Mouse (Mus musculus) bone marrow macrophage, adult 2 months (primary cell): ENCODE results near the gene Cdr2. TPM values are rescaled to one million over a fixed set of nuclear protein-coding genes. Genes with fewer than 3 reads are reported as not detected.
A peak's percentile ranks its signal among the peaks of the same experiment; 100 is the strongest.
"Not testable (repeated sequence)": the region's sequence is repeated elsewhere in the genome, so short reads cannot be mapped to it uniquely, and the experiment has no call there.

Experiments used
- H3K27ac ChIP-seq: 2 replicates; pipeline ENCODE4 v1.5.1; 2012; ENCODE audit warnings: low read depth, low read length; ENCODE audit not compliant: insufficient read depth
- H3K4me1 ChIP-seq: 2 replicates; pipeline ENCODE4 v1.6.1; 2012; ENCODE audit warnings: low read length; ENCODE audit not compliant: control insufficient read depth, insufficient read depth
- H3K4me3 ChIP-seq: 2 replicates; pipeline ENCODE4 v1.5.1; 2012; ENCODE audit warnings: mild to moderate bottlenecking, low read length, moderate library complexity; ENCODE audit not compliant: insufficient read depth
- CTCF ChIP-seq: IDR thresholded peaks from 2 replicates; pipeline ENCODE4 v1.5.1; 2012; ENCODE audit warnings: low read depth, mild to moderate bottlenecking, low read length, moderate library complexity
- POLR2A ChIP-seq: IDR thresholded peaks from 2 replicates; pipeline ENCODE4 v1.6.1; 2012; ENCODE audit warnings: mild to moderate bottlenecking, low read depth, low read length, borderline replicate concordance
- polyA plus RNA-seq: library from polyadenylated mRNA; stranded (reverse); fragments of >200 nt; gene quantifications from 2 replicates; pipeline ENCODE4 v1.2.4, GENCODE M21; 2012; ENCODE audit not compliant: missing spikeins, insufficient read depth, insufficient read length

The Cdr2 gene
- polyA plus RNA-seq, 1 experiment = 6.1 TPM

DNA sequence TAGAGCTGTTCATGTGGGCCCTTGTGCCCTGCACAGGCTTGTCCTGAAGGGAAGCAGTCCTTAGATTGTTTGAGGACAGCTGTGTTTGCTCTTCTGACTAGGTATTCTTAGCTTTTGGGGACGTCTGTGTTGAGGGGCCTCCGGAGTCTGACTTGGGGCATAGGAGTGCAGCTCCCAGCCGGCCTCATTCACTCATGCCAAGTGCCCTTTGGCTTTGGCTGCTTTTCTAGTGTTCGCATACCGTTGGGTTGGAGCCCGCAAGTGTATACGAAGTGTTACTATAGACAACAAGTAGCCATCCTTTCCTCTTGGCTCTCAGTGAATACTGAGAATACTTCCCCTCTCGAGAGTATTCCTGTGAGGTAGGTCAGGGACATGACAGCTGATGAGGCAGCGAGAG, 43.9 kb downstream of the Cdr2 start:
- H3K4me3 ChIP-seq = no peak overlapping the region
- TF ChIP-seq POLR2A (no peak), CTCF (no peak)
- H3K27ac ChIP-seq = no peak overlapping the region
- no peaks in the 10 kb centered on the region for H3K4me1 ChIP-seq

DNA sequence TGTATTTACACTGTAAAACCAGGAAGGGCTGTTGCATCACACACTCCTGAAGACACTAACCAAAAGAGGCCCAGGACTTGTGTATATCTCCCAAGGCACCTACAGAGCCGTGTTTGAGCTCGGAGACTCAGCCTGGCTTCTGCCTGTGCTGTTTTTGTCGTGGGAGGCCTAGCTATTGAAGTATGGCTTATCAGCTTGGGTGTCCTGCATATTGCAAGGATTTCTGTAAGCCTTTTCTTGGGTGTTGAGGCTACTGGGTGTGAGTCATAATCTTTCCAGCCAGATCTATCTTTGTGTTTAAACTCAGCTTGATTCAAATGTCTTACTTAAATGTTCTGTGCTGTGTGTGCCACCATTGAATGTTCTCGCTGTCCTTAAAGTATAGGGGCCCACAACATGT, 45.6 kb downstream of the Cdr2 start:
- H3K4me3 ChIP-seq = no peak overlapping the region
- no peak overlapping the region for H3K27ac ChIP-seq
- no peaks in the 10 kb centered on the region for H3K4me1 ChIP-seq
- TF ChIP-seq CTCF (no peak), POLR2A (no peak)

DNA sequence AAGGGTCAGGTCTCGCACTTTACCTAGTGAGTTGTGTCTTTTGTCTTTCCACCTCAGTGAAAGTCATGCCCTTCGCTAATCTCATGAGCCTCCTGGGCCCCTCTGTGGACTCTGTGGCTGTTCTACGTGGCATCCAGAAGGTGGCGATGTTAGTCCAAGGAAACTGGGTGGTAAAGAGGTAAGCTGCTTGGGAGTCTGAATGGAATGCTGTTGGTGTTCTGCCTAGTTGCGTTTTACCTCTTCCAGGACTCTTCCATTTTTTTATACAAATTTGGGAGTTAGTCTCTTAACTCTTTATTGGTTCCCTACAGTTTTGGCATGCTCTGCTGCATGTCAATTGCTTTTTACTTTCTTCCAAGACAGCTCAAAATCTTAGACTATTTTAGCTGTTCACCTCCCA, 47.4 kb downstream of the Cdr2 start:
- H3K4me3 ChIP-seq = no peak overlapping the region
- no peak overlapping the region for H3K27ac ChIP-seq
- H3K4me1 ChIP-seq = no peaks in the 10 kb centered on the region
- TF ChIP-seq POLR2A (no peak), CTCF (peak; percentile 68)

DNA sequence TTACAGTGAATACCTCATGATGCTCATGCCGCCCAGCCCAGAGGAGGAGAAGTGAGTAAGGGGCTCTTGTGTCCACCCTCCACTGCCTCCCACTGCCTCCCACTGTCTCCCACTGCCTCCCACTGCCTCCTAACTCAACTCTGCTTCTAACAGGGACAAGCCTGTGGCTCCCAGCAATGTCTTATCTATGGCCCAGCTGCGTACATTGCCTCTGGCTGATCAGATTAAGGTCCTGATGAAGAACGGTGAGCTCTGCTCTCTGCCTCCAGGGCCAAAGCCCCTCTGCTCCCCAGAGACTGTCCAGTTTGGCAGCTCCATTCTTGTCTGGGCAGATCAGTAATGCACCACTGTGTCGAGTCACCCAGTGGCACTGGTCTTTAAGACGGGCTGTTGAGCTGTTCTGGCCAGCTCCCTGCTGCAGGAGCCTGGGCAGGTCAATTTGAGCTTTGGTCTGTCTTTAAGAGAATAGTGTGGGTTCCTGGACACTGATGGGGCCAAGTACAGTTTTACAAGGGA, 48.4 kb downstream of the Cdr2 start:
- no peak for TF ChIP-seq CTCF
- no peak for TF ChIP-seq POLR2A
- Histone ChIP-seq H3K27ac (no peak overlapping the region), H3K4me3 (no peak overlapping the region), H3K4me1 (no peaks in the 10 kb centered on the region)

DNA sequence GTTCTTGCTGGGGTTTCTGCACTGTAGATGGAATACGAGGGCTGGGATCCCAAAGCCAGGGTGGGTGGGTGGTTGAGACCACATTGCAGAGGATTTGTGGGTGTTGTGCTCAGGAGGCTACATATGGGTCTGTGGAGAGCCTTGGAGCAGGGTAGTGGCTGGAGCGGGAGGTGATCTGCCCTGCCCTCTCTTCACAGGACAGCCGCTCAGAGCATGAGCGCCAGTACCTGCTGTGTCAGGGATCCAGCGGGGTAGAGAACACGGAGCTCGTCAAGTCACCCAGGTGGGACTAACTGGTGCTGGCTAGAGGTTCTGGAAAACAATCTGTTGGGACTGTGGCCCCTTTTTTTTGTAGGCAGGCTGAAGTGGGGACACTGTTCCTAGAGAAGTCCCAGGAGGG, 49.0 kb downstream of the Cdr2 start:
- no peak overlapping the region for H3K4me3 ChIP-seq
- TF ChIP-seq CTCF (no peak), POLR2A (no peak)
- H3K4me1 ChIP-seq = no peaks in the 10 kb centered on the region
- H3K27ac ChIP-seq = no peak overlapping the region

DNA sequence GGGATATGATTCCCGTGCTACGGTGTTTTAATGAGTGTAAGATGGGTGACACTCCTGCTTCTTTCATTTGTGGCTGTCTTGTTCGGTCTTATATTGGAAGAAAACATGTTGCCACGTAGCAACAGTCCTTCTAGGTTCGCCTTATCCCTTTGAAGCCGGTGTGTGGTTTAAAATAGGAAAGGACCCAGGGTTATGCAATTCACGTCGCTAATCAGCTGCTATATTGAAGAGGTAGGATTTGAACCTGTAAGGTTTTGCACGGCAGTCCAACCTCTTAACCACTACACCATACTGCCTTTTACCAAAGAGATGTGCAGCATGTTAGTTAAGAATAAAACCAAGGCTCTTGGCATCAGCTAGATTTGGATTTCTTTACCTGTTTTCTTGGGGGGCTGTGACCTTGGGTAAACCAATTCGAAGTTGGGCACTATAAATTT, 63.6 kb downstream of the Cdr2 start:
- Histone ChIP-seq H3K27ac (peak overlapping the region; percentile 79), H3K4me3 (peak overlapping the region; percentile 99), H3K4me1 (peaks cover 9% of the 10 kb centered on the region; the same call in 1 of the 2 replicates)
- no peak for TF ChIP-seq CTCF
- no peak for TF ChIP-seq POLR2A

DNA sequence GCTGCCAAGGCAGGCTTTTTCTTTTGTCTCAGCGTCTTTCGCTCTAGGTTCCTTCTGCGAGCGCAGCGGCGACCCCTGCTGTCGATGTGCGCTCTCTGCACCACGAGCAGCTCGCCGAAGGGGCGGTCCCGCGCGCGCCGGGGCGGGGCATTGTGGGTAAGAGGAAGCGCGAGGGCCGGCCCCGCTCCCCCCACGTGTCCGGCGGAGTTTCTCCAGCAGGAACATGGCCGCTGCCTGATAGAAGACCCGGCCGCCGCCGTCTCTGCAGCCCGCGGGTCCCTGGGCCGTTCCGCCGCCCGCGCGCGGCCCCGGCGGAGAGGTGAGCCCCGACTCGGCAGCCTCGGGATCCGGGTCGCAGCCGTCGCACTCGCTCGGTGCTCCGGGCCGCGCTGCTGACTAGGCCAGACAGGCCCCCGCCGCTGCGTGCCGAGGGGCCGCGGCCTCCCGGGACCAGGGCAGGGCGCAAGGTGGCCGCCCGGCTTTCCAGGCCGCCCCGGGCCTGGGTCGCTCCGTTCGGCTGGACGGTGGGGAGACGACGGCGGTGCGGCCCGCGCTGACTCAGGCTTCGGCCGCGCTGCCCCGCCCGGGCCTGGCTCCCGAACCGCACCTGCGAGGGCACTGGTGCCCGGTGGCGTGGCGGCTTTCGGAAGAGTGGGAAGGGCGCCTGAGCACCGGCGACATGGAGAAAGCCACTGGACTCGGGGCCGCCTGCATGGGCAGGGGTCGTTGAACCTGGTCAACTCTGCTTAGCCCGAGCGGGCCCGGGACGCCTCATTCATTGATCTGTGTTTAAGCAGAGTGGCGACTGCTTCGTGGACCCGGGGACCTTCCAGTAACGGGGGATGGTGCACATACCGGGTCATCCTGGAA, 64.3 kb downstream of the Cdr2 start, which contains the start of gene Polr3e:
Gene Polr3e (plus strand): TSS at position 153 of the 870 bp plus-strand sequence.
- no peak for TF ChIP-seq POLR2A
- TF ChIP-seq CTCF = peak; percentile 48
- H3K27ac ChIP-seq = peak within 1 kb of the TSS; percentile 79
- H3K4me3 ChIP-seq = peak within 1 kb of the TSS; percentile 99
- peaks cover 9% of the 10 kb centered on the region; the same call in 1 of the 2 replicates for H3K4me1 ChIP-seq

DNA sequence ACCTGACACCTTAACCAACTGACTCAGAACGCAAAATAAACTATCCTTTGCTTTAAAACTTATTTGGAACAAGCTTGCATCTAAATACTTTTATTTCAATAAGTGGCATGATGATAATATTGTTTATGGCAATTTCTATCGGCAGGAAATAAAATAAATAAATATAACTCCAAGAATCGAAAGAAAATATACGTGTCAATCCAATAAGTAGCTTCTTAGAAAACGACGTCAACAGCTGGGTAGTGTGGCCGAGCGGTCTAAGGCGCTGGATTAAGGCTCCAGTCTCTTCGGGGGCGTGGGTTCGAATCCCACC, 64.9 kb downstream of the Cdr2 start:
- Histone ChIP-seq H3K27ac (no peak overlapping the region), H3K4me1 (peaks cover 9% of the 10 kb centered on the region; the same call in 1 of the 2 replicates), H3K4me3 (peak overlapping the region; percentile 56)
- TF ChIP-seq CTCF = no peak
- TF ChIP-seq POLR2A = no peak

DNA sequence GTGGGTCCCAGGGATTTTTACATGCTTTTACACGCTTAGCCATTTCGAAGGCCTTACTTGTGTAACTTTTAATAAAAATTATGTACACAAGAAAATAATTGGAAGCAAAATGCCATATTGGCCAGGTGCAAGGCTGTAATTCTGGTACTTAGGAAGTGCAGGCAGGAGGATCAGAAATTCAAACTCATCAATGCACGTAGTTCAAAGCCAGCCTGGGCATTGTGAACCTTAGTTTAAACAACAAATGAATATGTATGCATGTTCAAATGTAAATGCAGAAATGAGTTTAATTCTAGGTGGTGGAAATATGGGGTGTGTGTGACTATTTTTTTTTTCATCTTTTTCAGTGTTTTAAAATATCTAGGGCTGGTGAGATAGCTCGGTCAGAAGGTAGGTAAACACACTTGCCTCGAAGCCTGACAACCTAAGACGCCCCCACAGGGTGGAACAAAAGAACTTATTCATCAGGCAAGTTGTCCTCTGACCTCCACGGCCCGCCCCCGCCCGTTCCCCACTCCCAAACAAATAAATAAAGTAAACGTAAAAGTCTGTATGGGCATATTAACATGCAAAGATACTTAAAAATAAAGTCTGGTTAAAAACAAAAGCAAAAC, 65.7 kb downstream of the Cdr2 start:
- Histone ChIP-seq H3K4me1 (peaks cover 9% of the 10 kb centered on the region; the same call in 1 of the 2 replicates), H3K27ac (no peak overlapping the region), H3K4me3 (no peak overlapping the region)
- TF ChIP-seq POLR2A (no peak), CTCF (no peak)

DNA sequence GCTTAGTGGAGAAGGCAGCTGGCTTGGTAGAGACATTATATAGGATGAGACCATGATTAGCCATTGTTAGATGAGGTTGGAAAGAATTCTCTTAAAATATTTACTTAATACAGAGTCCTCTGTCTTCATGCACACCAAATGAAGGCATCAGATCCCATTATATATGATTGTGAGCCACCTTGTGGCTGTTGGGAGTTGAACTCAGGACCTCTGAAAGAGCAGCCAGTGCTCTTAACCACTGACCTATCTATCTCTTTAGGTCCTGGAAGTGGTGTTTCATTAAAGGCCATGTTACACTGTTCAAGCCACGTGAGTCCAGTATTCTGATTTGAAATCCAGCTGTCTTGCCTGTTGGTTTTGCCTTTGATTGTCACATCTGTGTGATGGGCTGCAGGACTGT, 68.8 kb downstream of the Cdr2 start:
- Histone ChIP-seq H3K27ac (no peak overlapping the region), H3K4me3 (no peak overlapping the region), H3K4me1 (no peaks in the 10 kb centered on the region)
- TF ChIP-seq POLR2A (no peak), CTCF (no peak)

DNA sequence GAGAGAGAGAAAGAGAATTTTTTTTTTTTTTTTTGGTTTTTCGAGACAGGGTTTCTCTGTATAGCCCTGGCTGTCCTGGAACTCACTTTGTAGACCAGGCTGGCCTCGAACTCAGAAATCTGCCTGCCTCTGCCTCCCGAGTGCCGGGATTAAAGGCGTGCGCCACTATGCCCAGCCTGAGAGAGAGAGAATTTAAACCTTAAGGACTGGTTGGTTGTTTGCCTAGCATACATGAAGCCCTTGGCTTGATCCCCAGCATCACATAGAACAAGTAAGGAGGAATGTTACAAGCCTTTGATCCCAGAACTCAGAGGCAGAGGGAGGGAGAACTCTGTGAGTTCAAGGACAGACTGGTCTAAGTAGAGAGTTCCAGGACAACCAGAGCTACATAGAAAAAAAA, 70.8 kb downstream of the Cdr2 start:
- H3K4me3 ChIP-seq, H3K4me1 ChIP-seq, H3K27ac ChIP-seq: not testable (repeated sequence)

DNA sequence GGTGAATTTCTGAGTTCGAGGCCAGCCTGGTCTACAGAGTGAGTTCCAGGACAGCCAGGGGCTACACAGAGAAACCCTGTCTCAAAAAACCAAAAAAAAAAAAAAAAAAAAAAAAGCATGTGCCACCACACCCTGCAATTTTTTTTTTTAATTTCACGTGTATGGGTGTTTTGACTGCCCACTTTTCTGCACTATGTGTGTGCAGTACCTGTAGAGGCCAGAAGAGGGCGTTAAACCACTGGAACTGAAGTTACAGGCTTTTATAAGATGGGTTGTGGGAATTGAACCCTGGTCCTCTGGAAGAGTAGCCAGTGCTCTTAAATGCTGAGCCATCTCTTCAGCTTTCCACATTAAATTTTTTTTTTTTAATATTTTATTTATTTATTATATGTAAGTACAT, 71.9 kb downstream of the Cdr2 start:
- H3K4me3 ChIP-seq, H3K4me1 ChIP-seq, H3K27ac ChIP-seq: not testable (repeated sequence)
